23 mouse cellular contexts compared by ENCODE assay signal in genomic region chr3:67498773-67499405, GRCm38 (mm10). TPM values are rescaled to one million over a fixed set of nuclear protein-coding genes. Genes with fewer than 3 reads are reported as not detected.
A peak's percentile ranks its signal among the peaks of the same experiment; 100 is the strongest.
DNase-seq lines count a peak whose midpoint lies in the region; ATAC-seq and TF ChIP-seq lines count a peak whose summit lies in the region.
"Had no signal": no experiment of that assay in that cellular context is flagged by ENCODE, and none has a peak within 500 bp of the region (broad histone marks: within the 10 kb centered on the region; RNA-seq: fewer than 3 reads in every experiment).

No protein-coding gene starts in this region.

- H3K4me1 ChIP-seq in liver, postnatal 0 days (ENCODE audit: insufficient read depth) = no peaks in the 10 kb centered on the region
- peaks cover 0 to 7% of the 10 kb centered on the region in 2 experiments; a peak in 2 of 4 replicates for H3K4me1 ChIP-seq in liver, embryonic 14.5 days (replicated peaks; ENCODE audit: control insufficient read depth in 2 of 2, insufficient read depth in 2 of 2, low read length in 1 of 2)
- H3K4me1 ChIP-seq: heart, embryonic 10.5 days; hindbrain, embryonic 12.5 days had no signal

- no peak for TF ChIP-seq EP300 in liver, postnatal 0 days (IDR thresholded peaks at IDR 0.05; ENCODE audit: low read depth)
- peak; percentile 36; the same call in 1 of the 2 replicates for TF ChIP-seq EP300 in liver, embryonic 14.5 days (IDR thresholded peaks at IDR 0.05; ENCODE audit: low read depth)

- H3K9ac ChIP-seq in liver, postnatal 0 days (replicated peaks) = no peak overlapping the region
- H3K9ac ChIP-seq in liver, embryonic 14.5 days (replicated peaks) = no peak overlapping the region
- H3K9ac ChIP-seq: hindbrain, embryonic 12.5 days had no signal

- no peaks in the 10 kb centered on the region for H3K9me3 ChIP-seq in liver, postnatal 0 days (ENCODE audit: low read length)
- H3K9me3 ChIP-seq in liver, embryonic 14.5 days (ENCODE audit: control insufficient read depth, low read length) = no peaks in the 10 kb centered on the region
- H3K9me3 ChIP-seq: hindbrain, embryonic 12.5 days had no signal

- no peak for TF ChIP-seq CTCF in liver, postnatal 0 days (IDR thresholded peaks at IDR 0.05; ENCODE audit: low read depth)
- TF ChIP-seq CTCF in liver, embryonic 14.5 days (IDR thresholded peaks at IDR 0.05; ENCODE audit: low read depth) = no peak

- 73% methylated on average over 8 of the region's 8 CpGs for WGBS in liver, postnatal 0 days (ENCODE audit: insufficient replicate concordance)
- WGBS in liver, embryonic 14.5 days (ENCODE audit: insufficient replicate concordance) = 58% methylated on average over 8 of the region's 8 CpGs

- no peaks in the 10 kb centered on the region for H3K36me3 ChIP-seq in liver, postnatal 0 days (replicated peaks; ENCODE audit: insufficient read depth, low read length)
- H3K36me3 ChIP-seq in liver, embryonic 14.5 days (replicated peaks; ENCODE audit: control insufficient read depth, insufficient read depth, low read depth) = no peaks in the 10 kb centered on the region
- H3K36me3 ChIP-seq: embryonic facial prominence, embryonic 10.5 days; heart, embryonic 10.5 days; hindbrain, embryonic 12.5 days had no signal

- DNase-seq in liver = peak; percentile 39
- DNase-seq in liver, postnatal 0 days = no peak
- DNase-seq in MEL-GATA-1-ER (ENCODE audit: extremely low read depth, low read depth) = peak; percentile 18
- no peak for DNase-seq in liver, embryonic 14.5 days (ENCODE audit: low read depth in 3 of 3, low spot score in 3 of 3)
- no peak for DNase-seq in MN1 (ENCODE audit: low spot score)
- DNase-seq in gastrocnemius, adult 18-20 months (ENCODE audit: low spot score) = no peak
- no peak for DNase-seq in adrenal gland, postnatal 4 days (ENCODE audit: low spot score in 2 of 2)
- DNase-seq: adrenal gland, postnatal 14 days; cerebellum, adult 18-20 months; cerebellum, adult 9-11 months; gastrocnemius, postnatal 36 days; heart, adult 11 months; heart, postnatal 10 days; heart, postnatal 4 days had no signal

- H3K4me3 ChIP-seq in liver, postnatal 0 days (ENCODE audit: low read depth, low read length) = no peak overlapping the region
- no peak overlapping the region for H3K4me3 ChIP-seq in liver, embryonic 14.5 days (ENCODE audit: insufficient read depth in 1 of 2, low read depth in 2 of 2, low read length in 2 of 2)
- H3K4me3 ChIP-seq: embryonic facial prominence, embryonic 10.5 days; heart, embryonic 10.5 days; hindbrain, embryonic 12.5 days had no signal

- H3K27me3 ChIP-seq in liver, postnatal 0 days (ENCODE audit: insufficient read depth, low read length) = no peaks in the 10 kb centered on the region
- no peaks in the 10 kb centered on the region for H3K27me3 ChIP-seq in liver, embryonic 14.5 days (ENCODE audit: control insufficient read depth, insufficient read depth, low read length)
- H3K27me3 ChIP-seq: hindbrain, embryonic 12.5 days; Patski had no signal

- no peak for ATAC-seq in liver, postnatal 0 days
- ATAC-seq in liver, embryonic 14.5 days (ENCODE audit: insufficient read depth) = peak; percentile 82
- ATAC-seq: activated CD4-positive, CD25-positive, alpha-beta regulatory T cell, adult 4 months; CD4-positive, CD25-positive, alpha-beta regulatory T cell, adult 4 months; forebrain, embryonic 14.5 days; hindbrain, embryonic 16.5 days; inflammation-experienced regulatory T-cells, adult 6 months had no signal

- H3K27ac ChIP-seq in liver, postnatal 0 days (ENCODE audit: low read depth) = no peak overlapping the region
- H3K27ac ChIP-seq in liver, embryonic 14.5 days = no peak overlapping the region
- H3K27ac ChIP-seq: embryonic facial prominence, embryonic 10.5 days; heart, embryonic 10.5 days; hindbrain, embryonic 12.5 days had no signal

- H3K4me2 ChIP-seq in liver, postnatal 0 days (ENCODE audit: low read depth, low read length) = no peak overlapping the region
- H3K4me2 ChIP-seq in liver, embryonic 14.5 days (ENCODE audit: low read depth) = no peak overlapping the region
- H3K4me2 ChIP-seq: hindbrain, embryonic 12.5 days had no signal

RNA-seq across cellular contexts. Expression of gene Rarres1, which starts 16.4 kb away (rescaled TPM):
- 11.0 and 12.7 TPM in 2 replicates for polyA plus RNA-seq in liver, postnatal 0 days (2015; fragmentation: Nextera tagmentation; extraction: Ambion mirVana)
- polyA plus RNA-seq in liver, embryonic 14.5 days (2012; rRNA removed) = 1.3 TPM in 2 replicates
- 1.5 and 2.2 TPM in 2 replicates for polyA plus RNA-seq in liver, embryonic 14.5 days (2014; fragmentation: Nextera tagmentation; extraction: Ambion mirVana)
- total RNA-seq in gastrocnemius, adult 18-20 months (2021) = under 1 TPM; 0.50 to 0.57 TPM
- total RNA-seq in adrenal gland, postnatal 4 days (2021) = 1 to 10 TPM in 1 of 2 experiments, under 1 TPM in 1; 0.81 to 1.3 TPM
- polyA plus RNA-seq: CD4-positive, CD25-positive, alpha-beta regulatory T cell, adult 4 months; inflammation-experienced regulatory T-cells, adult 6 months; Patski had no signal

RNA-seq across cellular contexts. Expression of gene Lxn, which starts 35.2 kb away (rescaled TPM):
- 9.0 and 9.9 TPM in 2 replicates for polyA plus RNA-seq in liver, postnatal 0 days (2015; fragmentation: Nextera tagmentation; extraction: Ambion mirVana)
- 2.4 and 4.1 TPM in 2 replicates for polyA plus RNA-seq in liver, embryonic 14.5 days (2012; rRNA removed)
- 9.9 and 10.2 TPM in 2 replicates for polyA plus RNA-seq in liver, embryonic 14.5 days (2014; fragmentation: Nextera tagmentation; extraction: Ambion mirVana)
- 1 to 10 TPM in 1 of 2 experiments, under 1 TPM in 1; 0.84 to 1.4 TPM for total RNA-seq in gastrocnemius, adult 18-20 months (2021)
- 10 to 100 TPM; 29.1 to 39.4 TPM for total RNA-seq in adrenal gland, postnatal 4 days (2021)

Comparison
In these comparisons a context has a peak if more than half of its experiments do, and no peak if none do; other contexts are left out.
1. DNase-seq: peak in liver (single experiment) and MEL-GATA-1-ER (single experiment); none in liver, postnatal 0 days (single experiment), liver, embryonic 14.5 days (0 of 3), MN1 (single experiment), gastrocnemius, adult 18-20 months (single experiment) and adrenal gland, postnatal 4 days (0 of 2).
2. RNA of gene Lxn, which starts 35.2 kb away (total RNA-seq): 29.1 to 39.4 TPM in adrenal gland, postnatal 4 days; 0.84 to 1.4 TPM in gastrocnemius, adult 18-20 months; every median in the first group is over 10 times any median in the second.